Mouse (Mus musculus): ENCODE data around the gene Map10. TPM values are rescaled to one million over a fixed set of nuclear protein-coding genes. Genes with fewer than 3 reads are reported as not detected.

The Map10 gene
- polyA plus RNA-seq, 1 experiment from 2014 or later: 7.8 TPM

GRCm38 (mm10) chr8:125702868-125703473, 33.4 kb downstream of the Map10 start:
- Histone ChIP-seq H3K27me3 (ENCODE audit: low read depth, poor library complexity, severe bottlenecking) (no peaks in the 10 kb centered on the region), H3K4me1 (no peaks in the 10 kb centered on the region), H3K4me3 (no peak overlapping the region), H3K27ac (no peak overlapping the region), H3K36me3 (no peaks in the 10 kb centered on the region), H3K9me3 (replicated peaks) (no peaks in the 10 kb centered on the region)
- 83% methylated on average over 15 of the region's 15 CpGs for WGBS
- DNase-seq (ENCODE audit: low spot score): no peak

GRCm38 (mm10) chr8:125704434-125704833, 34.8 kb downstream of the Map10 start:
- 90% methylated on average over 6 of the region's 6 CpGs for whole genome bisulfite sequencing
- DNase-seq (ENCODE audit: low spot score): no peak
- H3K4me1 ChIP-seq: no peaks in the 10 kb centered on the region
- no peaks in the 10 kb centered on the region for H3K27me3 ChIP-seq (ENCODE audit: low read depth, poor library complexity, severe bottlenecking)
- H3K9me3 ChIP-seq (replicated peaks): no peaks in the 10 kb centered on the region
- H3K36me3 ChIP-seq: no peaks in the 10 kb centered on the region
- H3K4me3 ChIP-seq: no peak overlapping the region
- H3K27ac ChIP-seq: no peak overlapping the region

GRCm38 (mm10) chr8:125705816-125706215, 36.2 kb downstream of the Map10 start:
- H3K27ac ChIP-seq: no peak overlapping the region
- no peaks in the 10 kb centered on the region for H3K36me3 ChIP-seq
- no peak for DNase-seq (ENCODE audit: low spot score)
- no peaks in the 10 kb centered on the region for H3K27me3 ChIP-seq (ENCODE audit: low read depth, poor library complexity, severe bottlenecking)
- WGBS: 92% methylated on average over 7 of the region's 7 CpGs
- H3K4me3 ChIP-seq: no peak overlapping the region
- H3K4me1 ChIP-seq: no peaks in the 10 kb centered on the region
- no peaks in the 10 kb centered on the region for H3K9me3 ChIP-seq (replicated peaks)

DNA sequence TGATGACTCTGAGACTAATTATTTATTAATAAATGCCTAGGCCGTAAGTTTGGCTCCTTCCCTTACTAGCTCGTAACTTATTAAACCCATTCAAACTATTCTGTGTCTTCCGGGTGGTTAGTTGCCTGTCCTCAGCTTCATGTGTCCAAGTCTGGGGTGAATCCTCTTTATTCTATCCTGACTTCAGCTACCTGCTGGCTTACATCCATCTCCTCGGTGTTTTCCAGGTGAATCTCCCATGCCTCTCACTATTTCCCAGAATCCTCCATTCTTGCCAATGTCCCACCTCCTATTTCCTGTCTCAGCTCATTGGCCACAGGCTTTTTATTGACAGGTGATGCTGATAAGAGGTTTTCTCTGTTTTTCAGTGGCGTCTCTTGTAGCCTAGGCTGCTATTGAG, 39.6 kb downstream of the Map10 start:
- no peaks in the 10 kb centered on the region for H3K36me3 ChIP-seq
- H3K27me3 ChIP-seq (ENCODE audit: low read depth, poor library complexity, severe bottlenecking): 0 out of 2 replicates have a peak, but pooled peaks cover 4% of the 10 kb centered on the region
- no peaks in the 10 kb centered on the region for H3K4me1 ChIP-seq
- H3K9me3 ChIP-seq (replicated peaks): no peaks in the 10 kb centered on the region
- no peak overlapping the region for H3K4me3 ChIP-seq
- no peak overlapping the region for H3K27ac ChIP-seq
- 90% methylated on average over 5 of the region's 5 CpGs for WGBS
- DNase-seq (ENCODE audit: low spot score): no peak

GRCm38 (mm10) chr8:125711514-125711913, 41.9 kb downstream of the Map10 start:
- H3K4me1 ChIP-seq: peaks cover 7% of the 10 kb centered on the region
- no peak for DNase-seq (ENCODE audit: low spot score)
- WGBS: 89% methylated on average over 5 of the region's 5 CpGs
- H3K9me3 ChIP-seq (replicated peaks): no peaks in the 10 kb centered on the region
- H3K27ac ChIP-seq: no peak overlapping the region
- 0 out of 2 replicates have a peak, but pooled peaks cover 4% of the 10 kb centered on the region for H3K27me3 ChIP-seq (ENCODE audit: low read depth, poor library complexity, severe bottlenecking)
- no peak overlapping the region for H3K4me3 ChIP-seq
- no peaks in the 10 kb centered on the region for H3K36me3 ChIP-seq

DNA sequence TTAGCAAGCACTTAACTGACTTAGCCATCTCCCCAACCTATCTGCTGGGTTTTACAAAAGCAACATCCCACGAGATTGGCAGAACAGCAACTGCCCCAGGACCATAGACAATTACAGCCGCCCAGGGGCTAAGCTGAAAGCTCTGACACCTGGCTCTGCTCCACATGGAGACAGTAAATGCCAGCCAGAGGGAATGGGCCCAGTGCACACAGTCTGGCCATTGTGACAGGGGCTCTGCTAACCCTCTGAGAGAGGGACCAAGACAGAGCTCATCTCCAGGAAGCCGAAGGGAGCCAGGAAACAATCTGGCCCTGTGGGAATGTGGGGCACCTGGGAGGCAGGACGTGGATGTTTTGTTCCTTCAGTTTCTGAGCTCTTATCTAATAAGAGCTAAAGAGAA, 46.6 kb downstream of the Map10 start:
- H3K4me3 ChIP-seq: no peak overlapping the region
- no peaks in the 10 kb centered on the region for H3K36me3 ChIP-seq
- H3K4me1 ChIP-seq: peaks cover 35% of the 10 kb centered on the region
- no peak for DNase-seq (ENCODE audit: low spot score)
- H3K27ac ChIP-seq: peak overlapping the region; percentile 54
- H3K9me3 ChIP-seq (replicated peaks): no peaks in the 10 kb centered on the region
- H3K27me3 ChIP-seq (ENCODE audit: low read depth, poor library complexity, severe bottlenecking): 0 out of 2 replicates have a peak, but pooled peaks cover 4% of the 10 kb centered on the region
- WGBS: 41% methylated on average over 4 of the region's 4 CpGs

DNA sequence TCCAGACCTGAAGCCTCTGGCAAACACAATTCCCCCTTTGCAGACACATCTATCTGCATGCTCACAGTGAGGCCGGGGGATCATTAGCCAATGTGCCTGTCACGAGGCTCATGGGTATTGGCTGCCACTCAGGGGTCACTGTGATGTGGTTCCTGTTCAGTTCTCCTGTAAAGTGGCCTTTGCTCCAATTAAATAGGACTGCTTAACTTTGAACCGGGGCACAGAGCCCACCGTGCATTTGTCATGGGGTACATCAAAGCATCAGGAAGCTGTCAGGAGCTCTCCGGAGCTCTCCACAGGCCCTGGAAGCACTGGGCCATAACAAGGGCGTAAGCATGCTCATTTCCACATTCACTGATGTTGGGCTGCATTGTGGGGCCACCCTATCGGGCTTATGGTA, 47.0 kb downstream of the Map10 start:
- WGBS: 15% methylated on average over 7 of the region's 7 CpGs
- Histone ChIP-seq H3K9me3 (replicated peaks) (no peaks in the 10 kb centered on the region), H3K36me3 (no peaks in the 10 kb centered on the region), H3K4me3 (no peak overlapping the region), H3K27me3 (ENCODE audit: low read depth, poor library complexity, severe bottlenecking) (0 out of 2 replicates have a peak, but pooled peaks cover 4% of the 10 kb centered on the region), H3K27ac (peak overlapping the region; percentile 54), H3K4me1 (peaks cover 35% of the 10 kb centered on the region)
- DNase-seq (ENCODE audit: low spot score): peak; percentile 53

DNA sequence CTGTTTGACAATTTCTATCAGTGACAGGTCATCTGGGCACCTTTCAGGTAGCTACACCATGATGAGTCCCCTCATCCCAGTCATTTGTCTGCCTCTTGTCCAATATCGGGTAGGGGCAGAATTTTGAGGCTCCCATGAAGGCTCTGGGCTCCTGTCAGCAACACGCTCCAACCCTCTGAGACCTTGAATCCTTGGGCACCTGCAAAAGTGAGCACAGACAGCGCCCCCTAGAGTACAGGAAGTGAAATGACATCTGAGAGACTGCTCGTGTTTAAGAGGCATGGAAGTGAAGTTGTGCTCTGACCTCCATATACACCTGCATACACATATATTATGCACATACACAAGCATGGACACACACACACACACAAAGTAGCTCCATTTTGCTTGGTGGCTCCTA, 49.3 kb downstream of the Map10 start:
- no peaks in the 10 kb centered on the region for H3K36me3 ChIP-seq
- H3K27ac ChIP-seq: no peak overlapping the region
- no peak overlapping the region for H3K4me3 ChIP-seq
- 72% methylated on average over 4 of the region's 4 CpGs for WGBS
- H3K27me3 ChIP-seq (ENCODE audit: low read depth, poor library complexity, severe bottlenecking): no peaks in the 10 kb centered on the region
- peaks cover 50% of the 10 kb centered on the region for H3K4me1 ChIP-seq
- no peaks in the 10 kb centered on the region for H3K9me3 ChIP-seq (replicated peaks)
- DNase-seq (ENCODE audit: low spot score): no peak

DNA sequence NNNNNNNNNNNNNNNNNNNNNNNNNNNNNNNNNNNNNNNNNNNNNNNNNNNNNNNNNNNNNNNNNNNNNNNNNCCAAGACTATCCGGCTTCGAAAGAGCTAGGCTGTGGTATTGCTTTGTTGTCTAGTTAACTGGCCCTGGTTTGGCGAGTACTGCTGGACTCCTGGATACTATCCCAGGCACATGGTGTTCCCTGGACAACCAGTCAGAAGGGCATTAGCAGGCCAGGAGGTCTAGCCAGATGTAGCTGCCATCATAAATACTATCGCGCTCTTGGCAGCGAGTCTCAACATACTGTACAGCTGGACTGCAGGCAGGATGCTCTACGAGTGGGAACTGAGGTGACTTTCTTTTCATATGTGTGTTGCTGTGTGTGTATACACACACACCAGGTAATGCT, 53.1 kb downstream of the Map10 start:
- no peak overlapping the region for H3K4me3 ChIP-seq
- DNase-seq (ENCODE audit: low spot score): no peak
- H3K9me3 ChIP-seq (replicated peaks): no peaks in the 10 kb centered on the region
- no peak overlapping the region for H3K27ac ChIP-seq
- WGBS: 80% methylated on average over 7 of the region's 7 CpGs
- H3K36me3 ChIP-seq: no peaks in the 10 kb centered on the region
- peaks cover 36% of the 10 kb centered on the region for H3K4me1 ChIP-seq
- H3K27me3 ChIP-seq (ENCODE audit: low read depth, poor library complexity, severe bottlenecking): no peaks in the 10 kb centered on the region

Other genes with a start within 250 kb of the Map10 start
- 11.0 and 13.9 TPM in 2 replicates for gene Sipa1l2, start 100.0 kb upstream of the Map10 start, polyA plus RNA-seq (2016; fragmentation: Nextera tagmentation; extraction: Ambion mirVana)
- 18.4 and 20.2 TPM in 2 replicates for gene Ntpcr, start 60.1 kb downstream of the Map10 start, polyA plus RNA-seq (2016; fragmentation: Nextera tagmentation; extraction: Ambion mirVana)
- gene Pcnx2, start 228.5 kb downstream of the Map10 start, polyA plus RNA-seq (2016; fragmentation: Nextera tagmentation; extraction: Ambion mirVana): 0.05 TPM in 1 of 2 replicates, not detected in the other
- 0.03 and 0.04 TPM in 2 replicates for gene Map3k21, start 240.6 kb downstream of the Map10 start, polyA plus RNA-seq (2016; fragmentation: Nextera tagmentation; extraction: Ambion mirVana)